Mouse (Mus musculus): ENCODE results near the gene Gm49321.
A peak's percentile ranks its signal among the peaks of the same experiment; 100 is the strongest.

Gm49321 gene

GRCm38 (mm10) chr12:74009448-74009911, 72.0 kb downstream of the Gm49321 start:
- DNase-seq (ENCODE audit: extremely low read depth, low read depth) = peak; percentile 22

- peak; percentile 18 for DNase-seq (ENCODE audit: extremely low read depth, low read depth)
Observed at GRCm38 (mm10) chr12:74013739-74014138, 76.3 kb downstream of the Gm49321 start.

DNA sequence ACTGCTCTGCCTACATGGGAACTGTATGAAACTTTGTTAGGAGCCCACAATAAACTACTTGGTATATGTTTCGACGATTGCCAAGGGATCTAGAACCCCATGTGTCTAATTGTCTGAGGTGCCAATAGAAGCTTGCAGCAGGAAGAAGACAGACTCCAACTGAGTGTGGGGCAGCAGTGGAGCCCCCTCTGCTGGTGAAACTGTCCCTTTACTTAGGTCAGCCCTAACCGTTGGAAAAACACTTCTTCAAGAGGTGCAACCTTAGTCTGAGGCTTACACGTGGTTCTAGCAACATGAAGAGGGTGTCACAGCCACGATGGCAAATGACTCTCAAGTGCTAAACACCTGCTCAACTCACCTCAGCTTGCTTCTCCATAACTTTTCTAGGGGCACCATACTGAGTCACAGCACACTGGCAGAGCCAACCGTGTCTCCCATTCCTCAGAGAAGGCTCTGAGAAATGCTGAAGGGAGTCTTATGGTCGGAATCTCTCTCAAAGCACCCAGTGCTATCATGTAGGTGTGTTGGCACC, 77.4 kb downstream of the Gm49321 start:
- peak; percentile 11 for DNase-seq (ENCODE audit: extremely low read depth, low read depth)

- DNase-seq (ENCODE audit: extremely low read depth, low read depth) = no peak
Observed at GRCm38 (mm10) chr12:74015491-74015890, 78.0 kb downstream of the Gm49321 start.
